Mouse (Mus musculus): ENCODE data around the gene Zfp386.

DNA sequence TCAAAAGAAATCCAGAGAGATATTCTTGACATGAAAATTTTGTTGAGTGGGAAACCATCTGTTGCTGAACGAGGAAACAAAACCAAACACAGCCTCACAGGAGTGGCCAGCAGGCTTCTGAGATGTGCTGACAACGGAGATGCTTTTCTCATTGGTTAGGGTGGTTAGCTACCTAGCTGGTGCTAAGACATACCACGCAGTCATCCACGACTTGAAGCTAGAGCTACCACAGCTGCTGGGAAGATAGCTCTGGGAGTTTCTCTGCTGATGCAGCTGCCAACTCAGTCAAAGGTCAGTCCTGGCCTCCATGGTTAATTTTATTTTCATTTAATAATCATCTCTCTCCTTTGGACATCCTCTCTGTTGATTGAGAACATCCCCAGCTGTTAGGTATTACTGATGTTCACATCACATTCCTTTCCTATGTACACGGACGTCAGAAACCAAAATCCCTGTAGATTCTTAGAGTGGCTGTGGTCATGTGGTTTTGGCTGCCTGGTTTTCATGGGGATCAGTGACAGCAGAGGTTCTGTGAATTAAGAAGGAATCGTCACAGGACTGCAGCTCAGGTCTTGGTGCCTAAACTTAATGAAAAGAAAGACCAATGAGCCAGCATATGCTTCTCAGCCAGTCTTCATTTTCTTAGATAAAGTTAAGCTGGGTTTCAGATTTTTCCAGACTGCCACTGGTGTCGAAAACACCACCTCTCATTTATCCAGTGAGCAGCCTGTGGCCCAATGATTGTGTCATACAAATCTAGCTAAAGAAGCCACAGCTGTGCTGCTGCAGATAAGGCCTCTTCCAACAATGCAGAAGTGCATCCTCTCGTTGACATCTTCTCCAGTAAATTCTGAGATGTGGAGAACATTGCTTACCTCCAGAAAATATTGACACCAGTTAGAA is 62.2 kb downstream of the Zfp386 start:
- TF ChIP-seq CTCF (IDR thresholded peaks at IDR 0.05; ENCODE audit: control insufficient read depth, insufficient read depth, insufficient read length) (no peak), USF1 (IDR thresholded peaks at IDR 0.05; ENCODE audit: low read depth) (peak; percentile 27), MAX (IDR thresholded peaks at IDR 0.05) (no peak), MYOD1 (IDR thresholded peaks at IDR 0.05; ENCODE audit: control insufficient read depth, insufficient read length, low read depth) (peak; percentile 63), MYOG (IDR thresholded peaks at IDR 0.05; ENCODE audit: control insufficient read depth, extremely low read depth, insufficient read length) (no peak), FOSL1 (IDR thresholded peaks at IDR 0.05; ENCODE audit: insufficient read depth, low read length, poor library complexity, severe bottlenecking) (no peak), CEBPB (IDR thresholded peaks at IDR 0.05; ENCODE audit: low read depth) (no peak)
